Mouse (Mus musculus): ENCODE measurements around the gene Lrrc49.

Lrrc49 gene

GRCm38 (mm10) chr9:60599489-60599888, 88.5 kb downstream of the Lrrc49 start:
- DNase-seq (ENCODE audit: low spot score in 2 of 2): peak; percentile 65 to 66

GRCm38 (mm10) chr9:60595406-60595805, 92.6 kb downstream of the Lrrc49 start:
- no peak for DNase-seq (ENCODE audit: low spot score in 2 of 2)

- DNase-seq (ENCODE audit: low spot score in 2 of 2): peak in 1 of 2 experiments; percentile 44
Measured at GRCm38 (mm10) chr9:60592974-60593373, 95.0 kb downstream of the Lrrc49 start.

DNA sequence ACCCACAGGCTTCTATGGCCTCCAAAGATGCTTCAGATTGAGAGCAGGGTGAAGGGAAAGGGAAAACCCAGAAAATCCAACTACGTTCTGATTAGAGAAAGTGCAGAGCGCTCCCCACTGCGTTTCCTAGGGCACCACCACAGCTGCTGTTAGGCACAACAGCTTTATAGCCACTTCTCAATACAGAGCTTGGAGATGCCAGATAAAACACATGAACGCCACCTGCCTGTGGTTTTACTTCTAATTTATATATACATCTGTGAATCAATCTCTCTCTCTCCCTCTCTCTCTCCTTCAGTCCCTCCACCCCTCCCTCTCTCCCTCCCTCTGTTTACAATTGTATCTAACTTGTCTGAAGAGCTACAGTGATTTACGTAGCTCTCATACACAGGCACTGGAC, 95.6 kb downstream of the Lrrc49 start:
- no peak for DNase-seq (ENCODE audit: low spot score in 2 of 2)

DNA sequence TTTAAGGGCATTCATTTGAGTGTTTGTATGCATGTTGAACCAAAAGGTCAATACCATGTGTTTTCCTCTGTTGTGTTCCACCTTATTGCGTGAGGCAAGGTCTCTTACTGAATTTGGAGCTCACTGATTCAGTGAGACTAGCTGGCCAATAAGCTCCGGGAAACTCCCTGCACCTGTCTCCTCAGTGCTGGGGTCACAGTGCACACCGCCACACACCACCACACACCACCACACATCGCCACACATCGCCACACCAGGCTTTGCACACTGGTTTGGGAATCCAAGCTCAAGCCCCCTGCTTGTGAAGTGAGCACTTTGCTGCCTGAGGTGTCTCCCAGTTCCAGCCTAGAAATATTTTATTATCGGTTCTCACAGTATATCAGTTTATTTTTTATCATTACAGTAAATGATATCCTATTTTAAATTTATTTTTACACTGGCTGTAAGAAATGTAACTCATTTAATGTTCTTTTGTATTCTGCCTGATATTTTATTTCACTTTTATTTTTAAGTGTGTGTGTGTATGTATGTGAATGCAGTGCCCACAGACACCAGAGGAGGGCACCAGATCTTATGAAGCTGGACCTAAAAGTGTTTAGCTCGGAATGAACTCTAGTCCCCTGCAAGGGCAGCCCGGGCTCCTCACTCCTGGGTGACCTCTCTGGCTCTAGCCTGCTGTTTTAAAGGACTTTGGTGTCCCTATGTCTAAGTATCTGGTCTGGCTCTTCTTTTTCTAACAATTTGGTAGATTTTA, 96.9 kb downstream of the Lrrc49 start:
- DNase-seq (ENCODE audit: low spot score in 2 of 2): no peak

- no peak for DNase-seq (ENCODE audit: low spot score in 2 of 2)
Measured at GRCm38 (mm10) chr9:60588914-60589313, 99.0 kb downstream of the Lrrc49 start.

- peak in 1 of 2 experiments; percentile 41 for DNase-seq (ENCODE audit: low spot score in 2 of 2)
Measured at GRCm38 (mm10) chr9:60586920-60587319, 101.0 kb downstream of the Lrrc49 start.

- DNase-seq (ENCODE audit: low spot score in 2 of 2): no peak
Measured at GRCm38 (mm10) chr9:60585206-60585605, 102.8 kb downstream of the Lrrc49 start.

DNA sequence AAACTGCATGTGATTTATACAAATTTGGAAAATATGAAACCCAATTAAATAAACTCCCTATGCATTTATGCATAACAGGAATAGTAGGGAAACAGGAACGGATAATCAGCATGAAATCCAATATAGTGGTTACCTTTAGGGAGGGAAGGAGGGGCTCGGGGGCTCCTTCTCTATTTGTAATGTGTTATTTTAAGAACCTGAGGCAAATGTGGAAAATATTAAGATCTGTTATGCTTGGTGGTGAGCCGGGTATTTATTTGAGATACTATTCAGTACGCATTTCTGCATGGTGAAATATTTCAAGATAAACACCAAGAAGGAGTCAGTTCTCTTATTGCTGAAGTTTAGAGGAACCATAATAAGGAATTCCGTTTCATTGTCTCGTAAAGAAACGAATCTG, 105.4 kb downstream of the Lrrc49 start:
- no peak for DNase-seq (ENCODE audit: low spot score in 2 of 2)

- no peak for DNase-seq (ENCODE audit: low spot score in 2 of 2)
Measured at GRCm38 (mm10) chr9:60573011-60573410, 114.9 kb downstream of the Lrrc49 start.

DNA sequence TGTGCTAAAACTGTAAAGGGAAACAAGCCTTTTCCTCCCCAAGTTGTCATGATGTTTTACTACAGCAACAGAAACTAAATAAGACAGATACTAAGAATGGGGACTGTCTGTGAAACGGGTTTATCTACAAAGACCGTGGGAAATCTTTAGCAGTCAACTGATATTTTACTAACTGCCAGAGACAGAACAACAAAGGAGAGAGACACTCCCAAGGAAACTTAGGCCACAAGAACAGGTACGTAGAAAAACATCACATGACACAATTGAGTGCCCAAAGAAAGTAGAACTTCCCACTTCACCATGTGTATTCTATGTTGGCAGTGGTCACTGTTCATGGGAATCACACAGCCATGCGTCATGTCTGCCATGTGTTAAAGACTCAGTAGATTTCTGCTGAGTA, 116.2 kb downstream of the Lrrc49 start:
- DNase-seq (ENCODE audit: low spot score in 2 of 2): no peak

DNA sequence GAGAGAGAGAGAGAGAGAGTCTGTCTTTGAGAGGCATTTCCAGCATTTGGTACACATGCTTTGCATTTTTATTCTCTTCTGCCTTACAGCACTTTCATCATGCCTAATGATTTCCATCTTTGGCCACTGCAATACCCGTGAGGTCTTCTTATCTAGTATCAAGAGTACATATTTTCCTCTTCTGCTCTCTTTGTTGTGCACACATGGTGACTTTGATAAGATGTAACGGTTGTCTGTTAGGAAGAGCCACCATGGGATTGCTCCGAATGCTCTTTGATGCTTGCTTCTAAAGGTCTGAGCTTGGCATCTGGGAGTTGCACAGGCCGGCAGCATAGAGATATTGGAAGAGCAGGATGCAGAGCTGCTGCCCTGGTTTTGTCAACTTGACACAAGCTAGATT, 116.9 kb downstream of the Lrrc49 start:
- DNase-seq (ENCODE audit: low spot score in 2 of 2): no peak

- DNase-seq (ENCODE audit: low spot score in 2 of 2): peak; percentile 62 to 68
Measured at GRCm38 (mm10) chr9:60569366-60569765, 118.6 kb downstream of the Lrrc49 start.

DNA sequence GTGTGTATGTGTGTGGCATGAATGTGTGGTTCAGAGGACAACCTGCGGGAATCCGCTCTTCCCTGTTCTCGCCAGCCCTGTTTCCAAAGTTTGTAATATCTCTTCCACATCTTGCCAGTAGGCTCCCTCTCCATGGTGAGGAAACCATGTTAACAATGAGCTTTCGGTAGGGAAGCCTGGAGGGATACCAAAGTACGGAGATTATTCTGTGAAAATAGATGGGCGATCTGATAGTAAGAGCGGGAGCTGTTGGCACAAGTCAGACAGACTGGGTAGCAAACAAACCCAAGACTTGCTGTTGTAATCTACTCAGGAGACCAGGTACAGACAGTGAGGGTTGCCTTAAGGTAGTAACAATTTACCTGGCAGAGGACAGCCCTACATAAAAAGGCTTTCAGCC, 124.1 kb downstream of the Lrrc49 start:
- no peak for DNase-seq (ENCODE audit: low spot score in 2 of 2)

DNA sequence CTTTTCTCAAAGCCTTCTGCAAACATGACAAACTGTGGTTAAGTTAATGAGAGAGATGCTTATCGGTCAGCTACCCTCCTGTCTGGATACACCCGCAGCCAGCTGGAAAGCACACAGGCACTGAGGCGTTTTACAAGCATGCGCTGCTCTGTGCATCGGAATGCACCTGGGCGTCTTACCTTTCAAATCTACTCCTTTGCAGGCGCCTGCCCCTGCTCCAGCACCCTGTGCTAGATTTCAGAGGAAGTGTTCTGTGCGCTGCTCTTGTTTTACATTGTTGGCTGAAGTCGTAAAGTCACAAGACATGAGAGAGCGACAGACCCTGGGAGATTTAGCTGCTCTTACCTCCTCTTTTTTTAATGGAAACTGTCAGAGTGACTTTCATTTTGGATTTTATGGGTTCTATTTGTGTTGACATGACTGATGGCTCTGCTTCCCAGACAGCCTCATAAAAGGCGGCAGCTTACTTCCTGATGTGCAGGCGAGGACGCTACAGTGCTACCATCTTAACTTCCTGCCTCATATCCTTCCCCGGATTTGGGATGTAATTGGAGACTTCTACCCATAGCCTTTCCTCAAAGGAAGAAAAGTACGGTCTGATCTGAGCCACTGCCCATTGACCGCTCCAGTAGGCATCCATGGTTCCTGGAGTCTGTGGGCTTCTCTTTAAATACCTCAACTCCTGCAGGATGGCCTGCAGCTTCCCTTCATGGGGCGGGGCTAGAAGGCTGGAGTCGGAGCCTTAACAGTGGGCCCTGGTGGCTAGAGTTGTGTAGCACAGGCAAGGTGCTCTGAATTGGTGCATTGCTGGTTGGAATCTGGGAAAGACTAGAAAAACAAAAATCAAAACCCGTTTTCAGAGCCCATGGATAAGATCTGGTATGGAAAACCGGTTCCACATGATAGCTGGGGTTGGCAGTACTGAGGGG, 125.3 kb downstream of the Lrrc49 start:
- no peak for DNase-seq (ENCODE audit: low spot score in 2 of 2)

GRCm38 (mm10) chr9:60561641-60562289, 126.2 kb downstream of the Lrrc49 start:
- peak; percentile 58 to 83 for DNase-seq (ENCODE audit: low spot score in 2 of 2)

DNA sequence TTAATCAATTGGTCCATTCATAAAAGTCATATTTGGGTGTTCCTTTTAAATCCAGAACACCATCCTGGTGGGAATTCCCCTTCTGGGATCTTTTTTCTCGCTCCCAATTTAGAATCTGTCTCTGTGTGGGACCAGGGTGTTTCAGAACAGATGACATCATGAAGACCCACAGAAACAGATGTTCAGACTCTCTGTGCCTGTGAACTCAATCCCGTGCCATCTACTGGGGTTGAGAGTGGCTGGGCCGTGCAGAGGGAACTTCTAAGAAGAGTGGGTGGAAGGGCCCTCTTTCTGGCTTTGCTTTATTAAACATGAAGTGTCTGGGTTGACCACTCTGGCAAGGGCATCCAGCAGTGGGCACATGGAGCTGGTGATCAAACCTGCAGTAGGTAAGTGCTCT, 129.5 kb downstream of the Lrrc49 start:
- DNase-seq (ENCODE audit: low spot score in 2 of 2): no peak

DNA sequence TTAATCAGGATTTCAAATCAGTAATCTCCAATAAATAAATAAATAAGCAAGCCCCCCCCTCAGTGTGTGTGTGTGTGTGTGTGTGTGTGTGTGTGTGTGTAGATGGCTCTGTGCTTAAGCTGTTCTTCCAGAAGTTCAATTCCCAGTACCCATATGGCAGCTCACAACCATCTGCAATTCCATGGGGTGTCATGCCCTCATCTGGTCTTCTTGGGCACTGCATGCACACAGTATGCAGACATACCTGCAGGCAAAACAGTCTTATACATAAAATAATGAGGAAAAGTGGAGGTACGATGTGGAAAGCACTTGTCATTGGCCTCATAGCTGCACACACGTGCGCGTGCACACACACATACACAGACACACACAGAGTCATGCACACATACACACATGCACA, 136.7 kb downstream of the Lrrc49 start:
- DNase-seq (ENCODE audit: low spot score in 2 of 2): no peak

GRCm38 (mm10) chr9:60548182-60548581, 139.8 kb downstream of the Lrrc49 start:
- peak; percentile 42 to 60 for DNase-seq (ENCODE audit: low spot score in 2 of 2)

- no peak for DNase-seq (ENCODE audit: low spot score in 2 of 2)
Measured at GRCm38 (mm10) chr9:60546169-60546568, 141.8 kb downstream of the Lrrc49 start.

GRCm38 (mm10) chr9:60545361-60546096, 142.4 kb downstream of the Lrrc49 start:
- DNase-seq (ENCODE audit: low spot score in 2 of 2): no peak
